ENCODE assay signal across 9 mouse cellular contexts in the genomic region with DNA sequence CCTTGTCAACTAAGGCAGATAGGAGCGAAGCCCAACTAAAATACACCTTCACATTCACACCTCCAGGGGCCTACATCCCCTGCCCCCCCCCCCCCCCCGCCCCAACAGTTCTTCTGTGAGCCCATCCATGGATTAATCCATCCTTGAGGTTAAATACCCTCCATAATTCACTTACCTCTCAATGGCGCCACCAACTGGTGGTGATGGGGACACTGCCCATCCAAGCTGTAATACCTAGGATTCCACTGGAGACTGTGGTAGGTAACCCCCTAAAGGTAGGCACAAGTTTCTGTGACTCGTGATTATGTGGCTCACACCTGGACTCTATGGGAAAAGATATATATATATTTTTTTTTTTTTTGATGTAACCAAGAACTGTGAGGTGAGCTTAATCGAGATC.
DNase-seq lines count a peak whose midpoint lies in the region; ATAC-seq and TF ChIP-seq lines count a peak whose summit lies in the region.
"Had no signal": no experiment of that assay in that cellular context is flagged by ENCODE, and none has a peak within 500 bp of the region (broad histone marks: within the 10 kb centered on the region; RNA-seq: fewer than 3 reads in every experiment).

No protein-coding gene starts in this region.

- 38% methylated on average over 5 of the region's 5 CpGs for WGBS in midbrain, postnatal 0 days
- WGBS in midbrain, embryonic 13.5 days: 49% methylated on average over 5 of the region's 5 CpGs

- no peaks in the 10 kb centered on the region for H3K4me1 ChIP-seq in midbrain, postnatal 0 days (ENCODE audit: insufficient read depth, low read length)
- peaks cover 20% of the 10 kb centered on the region for H3K4me1 ChIP-seq in midbrain, embryonic 13.5 days (replicated peaks)

- H3K4me2 ChIP-seq in midbrain, postnatal 0 days (ENCODE audit: low read depth, low read length, poor library complexity, severe bottlenecking): no peak overlapping the region
- no peak overlapping the region for H3K4me2 ChIP-seq in midbrain, embryonic 13.5 days (replicated peaks)

- H3K9me3 ChIP-seq in midbrain, postnatal 0 days (ENCODE audit: low read length): no peaks in the 10 kb centered on the region
- no peaks in the 10 kb centered on the region for H3K9me3 ChIP-seq in midbrain, embryonic 13.5 days

- H3K27me3 ChIP-seq in midbrain, postnatal 0 days (ENCODE audit: insufficient read depth, low read length): no peaks in the 10 kb centered on the region
- no peaks in the 10 kb centered on the region for H3K27me3 ChIP-seq in midbrain, embryonic 13.5 days

- H3K9ac ChIP-seq in midbrain, postnatal 0 days (replicated peaks; ENCODE audit: low read length, poor library complexity, severe bottlenecking): no peak overlapping the region
- no peak overlapping the region for H3K9ac ChIP-seq in midbrain, embryonic 13.5 days (replicated peaks)

- DNase-seq in gastrocnemius, adult 18-20 months (ENCODE audit: low spot score): peak; percentile 29
- no peak for DNase-seq in gastrocnemius, postnatal 25 days
- peak; percentile 36 for DNase-seq in midbrain, postnatal 0 days (ENCODE audit: low spot score)
- DNase-seq in cerebellum, postnatal 10 days: peak; percentile 74 to 82
- peak; percentile 12 for DNase-seq in kidney, postnatal 14 days
- DNase-seq in retina, postnatal 7 days (ENCODE audit: low read depth, low spot score): peak; percentile 33
- no peak for DNase-seq in c-Kit-positive CD71-positive TER-119-positive erythroid progenitor cells, embryonic 14.5 days (ENCODE audit: low spot score)

- no peak overlapping the region for H3K4me3 ChIP-seq in midbrain, postnatal 0 days (ENCODE audit: low read depth, low read length)
- no peak overlapping the region for H3K4me3 ChIP-seq in midbrain, embryonic 13.5 days (replicated peaks)

- H3K36me3 ChIP-seq in midbrain, postnatal 0 days (ENCODE audit: insufficient read depth, low read length): no peaks in the 10 kb centered on the region
- no peaks in the 10 kb centered on the region for H3K36me3 ChIP-seq in midbrain, embryonic 13.5 days
- H3K36me3 ChIP-seq: G1E had no signal

- no peak for ATAC-seq in midbrain, postnatal 0 days (ENCODE audit: low FRiP score)
- no peak for ATAC-seq in midbrain, embryonic 13.5 days

- H3K27ac ChIP-seq in midbrain, postnatal 0 days (ENCODE audit: low read depth, low read length): no peak overlapping the region
- no peak overlapping the region for H3K27ac ChIP-seq in midbrain, embryonic 13.5 days

- TF ChIP-seq CTCF in midbrain, postnatal 0 days (IDR thresholded peaks at IDR 0.05): peak; percentile 65

Comparison
In these comparisons a context has a peak if more than half of its experiments do, and no peak if none do; other contexts are left out.
1. DNase-seq: peak in gastrocnemius, adult 18-20 months (single experiment), midbrain, postnatal 0 days (single experiment), cerebellum, postnatal 10 days (2 of 2), kidney, postnatal 14 days (single experiment) and retina, postnatal 7 days (single experiment); none in gastrocnemius, postnatal 25 days (single experiment) and c-Kit-positive CD71-positive TER-119-positive erythroid progenitor cells, embryonic 14.5 days (single experiment).